Mouse (Mus musculus) midbrain, embryonic 11.5 days (tissue): Measurements from ENCODE around the gene Pik3cd. TPM values are rescaled to one million over a fixed set of nuclear protein-coding genes. Genes with fewer than 3 reads are reported as not detected.

Experiments
- ATAC-seq: fragments of 200-750 bp; cut with Nextera tagmentation; 2 replicates; pipeline ENCODE4 v1.8.0; 2017; ENCODE audit warnings: moderate TSS enrichment, moderate library complexity; ENCODE audit not compliant: low FRiP score
- DNase-seq: peaks from one replicate; pipeline ENCODE4 v3.0.0; 2015; ENCODE audit warnings: low spot score; ENCODE audit errors: missing footprints
- H3K27ac ChIP-seq: fragments of 300-500 bp; sonication (generic); 2 replicates; pipeline ENCODE4 v1.5.1; 2014; ENCODE audit warnings: low read depth, low read length
- H3K27me3 ChIP-seq: fragments of 300-500 bp; sonication (generic); 2 replicates; pipeline ENCODE4 v1.6.1; 2014; ENCODE audit warnings: mild to moderate bottlenecking, low read length, moderate library complexity, mixed read lengths; ENCODE audit not compliant: control insufficient read depth, insufficient read depth
- H3K36me3 ChIP-seq: fragments of 300-500 bp; sonication (generic); 2 replicates; pipeline ENCODE4 v1.6.1; 2014; ENCODE audit warnings: mild to moderate bottlenecking, low read length, moderate library complexity, mixed read lengths; ENCODE audit not compliant: control insufficient read depth, insufficient read depth
- H3K4me1 ChIP-seq: fragments of 300-500 bp; sonication (generic); 2 replicates; pipeline ENCODE4 v1.6.1; 2014; ENCODE audit warnings: low read length; ENCODE audit not compliant: control insufficient read depth, insufficient read depth
- H3K4me2 ChIP-seq: fragments of 300-500 bp; sonication (generic); 2 replicates; pipeline ENCODE4 v1.6.1; 2014; ENCODE audit warnings: mild to moderate bottlenecking, moderate library complexity
- H3K4me3 ChIP-seq: fragments of 300-500 bp; sonication (generic); 2 replicates; pipeline ENCODE4 v1.5.1; 2014; ENCODE audit warnings: low read depth, low read length
- H3K9ac ChIP-seq: fragments of 300-500 bp; sonication (generic); 2 replicates; pipeline ENCODE4 v1.6.1; 2014; ENCODE audit warnings: low read length
- H3K9me3 ChIP-seq: fragments of 300-500 bp; sonication (generic); 2 replicates; pipeline ENCODE4 v1.6.1; 2016; ENCODE audit warnings: low read length; ENCODE audit not compliant: control insufficient read depth
- WGBS: fragments of 180-500 bp; shearing (Covaris S2); extraction: QIAGEN DNeasy Blood & Tissue Kit; methylation state at CpG from one replicate; pipeline ENCODE4 v1.1.7; 2014; 5-methylcytosine and 5-hydroxymethylcytosine counted together
- polyA plus RNA-seq: library from polyadenylated mRNA; unstranded; fragments of >200 nt; fragmentation: Nextera tagmentation; extraction: Ambion mirVana; gene quantifications from 2 replicates; pipeline ENCODE4 v1.2.1, GENCODE M21; 2014

Gene Pik3cd
- polyA plus RNA-seq, 1 experiment from 2014 or later, result 8.7 TPM

DNA sequence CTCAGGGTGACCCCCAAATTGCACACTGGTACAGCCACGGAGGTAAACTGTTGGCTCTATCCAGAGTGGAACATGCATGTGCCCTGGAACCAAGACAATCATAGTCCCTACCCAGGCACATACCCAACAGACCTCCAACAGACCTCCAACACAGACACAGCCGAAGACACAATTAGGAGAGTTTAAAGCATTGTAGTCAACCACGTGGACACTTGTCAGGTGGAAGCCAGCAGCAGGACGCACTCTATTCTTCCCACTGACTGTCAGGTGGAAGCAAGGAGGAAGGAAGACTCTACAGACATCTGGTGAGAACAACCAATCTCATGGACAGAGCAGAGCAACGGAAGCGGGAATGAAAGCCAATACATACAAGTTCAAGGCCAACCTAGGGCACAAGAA lies 36.7 kb downstream of the Pik3cd start:
- H3K9ac ChIP-seq, result no peak overlapping the region
- no peaks in the 10 kb centered on the region for H3K9me3 ChIP-seq
- WGBS, result 91% methylated on average over 6 of the region's 6 CpGs
- ATAC-seq (no peak), DNase-seq (no peak)
- H3K27me3 ChIP-seq, result no peaks in the 10 kb centered on the region
- H3K36me3 ChIP-seq, result no peaks in the 10 kb centered on the region
- no peaks in the 10 kb centered on the region for H3K4me1 ChIP-seq
- no peak overlapping the region for H3K4me2 ChIP-seq
- no peak overlapping the region for H3K4me3 ChIP-seq
- H3K27ac ChIP-seq, result no peak overlapping the region

DNA sequence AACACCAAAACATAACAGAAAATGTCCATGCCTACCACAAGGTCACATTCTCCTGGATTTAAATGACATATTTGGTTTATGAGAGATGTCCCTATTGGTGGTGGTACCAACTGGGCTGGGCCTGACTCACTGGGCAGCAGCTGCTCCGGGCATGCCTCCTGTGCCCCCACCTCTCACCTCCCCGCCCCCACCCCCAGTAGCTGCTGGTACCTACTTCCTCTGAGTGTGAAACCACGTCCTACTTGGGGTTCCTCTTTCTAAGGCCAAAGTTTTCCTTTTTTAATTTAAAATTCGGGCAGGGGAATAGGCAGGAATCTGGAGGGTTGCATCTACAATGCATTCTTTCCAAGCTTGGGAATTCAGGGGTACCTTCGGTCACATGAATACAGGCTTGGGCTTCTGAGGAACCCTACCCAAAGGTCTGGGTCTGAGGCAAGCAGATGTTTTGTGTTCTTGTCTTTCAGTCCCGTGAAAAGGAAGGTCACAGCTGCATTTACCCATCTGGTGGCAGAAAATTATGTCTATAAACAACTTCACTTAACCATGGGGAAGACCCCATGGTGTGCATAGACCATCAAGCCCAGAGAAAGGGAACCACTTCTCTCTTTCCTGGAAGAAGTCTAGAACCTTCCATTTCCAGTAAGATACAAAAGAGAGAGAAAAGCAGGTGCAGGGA lies 37.2 kb downstream of the Pik3cd start:
- Histone ChIP-seq H3K9ac (no peak overlapping the region), H3K9me3 (no peaks in the 10 kb centered on the region), H3K27ac (no peak overlapping the region), H3K4me2 (no peak overlapping the region), H3K27me3 (no peaks in the 10 kb centered on the region), H3K36me3 (no peaks in the 10 kb centered on the region), H3K4me1 (no peaks in the 10 kb centered on the region), H3K4me3 (no peak overlapping the region)
- ATAC-seq (no peak), DNase-seq (no peak)
- WGBS, result 75% methylated on average over 6 of the region's 6 CpGs

DNA sequence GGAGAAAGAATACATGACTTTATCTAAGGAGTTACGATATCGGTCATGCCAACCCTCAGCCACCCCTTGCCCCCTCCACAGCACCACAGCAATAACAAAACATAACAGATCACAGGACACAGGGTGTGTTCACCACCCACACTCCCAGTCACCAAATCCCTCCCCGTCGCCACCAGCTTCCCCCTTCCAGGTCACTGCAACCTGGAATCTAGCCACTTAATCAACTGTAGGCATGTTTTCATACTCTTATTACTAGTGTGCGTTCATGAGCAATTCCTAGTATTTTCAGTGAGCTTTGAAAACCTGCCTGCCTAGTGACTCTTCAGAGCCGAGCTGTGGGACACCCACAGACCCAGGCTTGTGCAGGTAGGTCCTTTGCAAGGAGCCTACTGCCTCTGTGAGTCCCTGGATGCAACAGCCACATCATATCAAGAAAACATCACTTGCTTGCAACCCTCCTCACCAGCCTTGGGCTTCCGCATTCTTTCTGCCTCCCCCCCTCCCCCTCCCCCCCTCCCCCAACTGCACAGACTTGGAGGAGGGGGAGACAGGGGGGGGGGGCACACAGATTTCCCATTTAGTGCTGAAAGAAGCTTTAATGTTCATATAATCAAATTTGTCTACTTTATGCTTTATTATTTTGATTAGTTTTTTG lies 38.4 kb downstream of the Pik3cd start:
- H3K27ac ChIP-seq, result no peak overlapping the region
- no peak for DNase-seq
- 85% methylated on average over 7 of the region's 7 CpGs for WGBS
- H3K36me3 ChIP-seq, result no peaks in the 10 kb centered on the region
- no peak overlapping the region for H3K4me2 ChIP-seq
- H3K4me3 ChIP-seq, result no peak overlapping the region
- no peak for ATAC-seq
- H3K4me1 ChIP-seq, result no peaks in the 10 kb centered on the region
- H3K9ac ChIP-seq, result no peak overlapping the region
- H3K9me3 ChIP-seq, result no peaks in the 10 kb centered on the region
- no peaks in the 10 kb centered on the region for H3K27me3 ChIP-seq

DNA sequence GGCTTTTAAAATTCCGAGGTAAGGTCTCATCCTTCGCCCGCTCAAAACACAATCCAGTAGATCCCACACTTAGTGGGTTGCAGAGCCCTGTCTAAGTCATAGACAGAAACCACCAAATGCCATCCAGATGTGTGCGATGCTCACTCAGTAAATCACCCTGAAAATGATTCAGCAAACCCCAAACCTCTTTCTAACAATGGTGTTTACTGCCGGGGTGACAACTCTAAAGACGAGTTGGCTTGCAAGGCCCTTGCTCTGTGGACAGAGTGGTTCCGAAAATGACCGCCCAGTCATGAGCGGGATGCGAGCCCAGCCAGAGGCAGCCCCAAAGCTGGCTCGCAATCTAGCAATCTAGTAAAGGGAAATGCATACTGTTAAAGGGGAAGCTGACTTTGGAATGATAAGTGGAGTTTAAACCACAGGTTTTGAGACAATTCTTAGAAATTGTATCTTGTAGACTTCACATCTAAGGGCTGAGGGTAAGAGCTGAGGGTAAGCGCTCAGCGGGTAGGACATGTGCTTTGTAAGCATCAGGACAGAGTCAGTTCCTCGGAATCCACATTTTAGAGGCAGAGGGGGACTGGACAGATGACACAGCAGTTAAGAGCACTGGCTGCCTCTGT lies 40.3 kb downstream of the Pik3cd start:
- no peak overlapping the region for H3K9ac ChIP-seq
- H3K36me3 ChIP-seq, result no peaks in the 10 kb centered on the region
- no peak for DNase-seq
- H3K9me3 ChIP-seq, result no peaks in the 10 kb centered on the region
- no peak overlapping the region for H3K4me3 ChIP-seq
- H3K4me1 ChIP-seq, result no peaks in the 10 kb centered on the region
- H3K27ac ChIP-seq, result no peak overlapping the region
- 94% methylated on average over 14 of the region's 14 CpGs for WGBS
- no peak overlapping the region for H3K4me2 ChIP-seq
- no peak for ATAC-seq
- no peaks in the 10 kb centered on the region for H3K27me3 ChIP-seq

DNA sequence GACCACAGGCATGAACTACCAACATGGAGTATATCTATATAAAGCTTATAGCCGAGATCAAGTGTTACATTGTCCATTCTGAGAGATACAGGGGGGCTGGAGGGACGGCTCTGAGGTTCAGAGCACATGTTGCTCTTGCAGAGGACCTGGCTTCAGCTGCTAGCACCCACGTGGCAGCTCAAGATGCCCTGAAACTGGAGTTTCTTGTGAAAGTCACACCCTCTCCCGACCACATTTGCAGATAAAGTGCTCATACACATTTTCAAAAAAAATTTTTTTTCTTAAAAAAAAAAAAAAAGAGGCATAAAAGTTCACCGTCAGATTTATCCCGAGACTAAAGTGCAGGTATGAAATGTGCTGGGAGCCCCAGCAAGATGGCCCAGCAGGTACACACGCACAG lies 41.8 kb downstream of the Pik3cd start:
- WGBS, result 90% methylated on average over 7 of the region's 7 CpGs
- ATAC-seq (no peak), DNase-seq (no peak)
- no peak overlapping the region for H3K4me2 ChIP-seq
- H3K36me3 ChIP-seq, result no peaks in the 10 kb centered on the region
- no peaks in the 10 kb centered on the region for H3K9me3 ChIP-seq
- H3K4me3 ChIP-seq, result no peak overlapping the region
- no peak overlapping the region for H3K27ac ChIP-seq
- no peaks in the 10 kb centered on the region for H3K4me1 ChIP-seq
- H3K9ac ChIP-seq, result no peak overlapping the region
- H3K27me3 ChIP-seq, result no peaks in the 10 kb centered on the region

DNA sequence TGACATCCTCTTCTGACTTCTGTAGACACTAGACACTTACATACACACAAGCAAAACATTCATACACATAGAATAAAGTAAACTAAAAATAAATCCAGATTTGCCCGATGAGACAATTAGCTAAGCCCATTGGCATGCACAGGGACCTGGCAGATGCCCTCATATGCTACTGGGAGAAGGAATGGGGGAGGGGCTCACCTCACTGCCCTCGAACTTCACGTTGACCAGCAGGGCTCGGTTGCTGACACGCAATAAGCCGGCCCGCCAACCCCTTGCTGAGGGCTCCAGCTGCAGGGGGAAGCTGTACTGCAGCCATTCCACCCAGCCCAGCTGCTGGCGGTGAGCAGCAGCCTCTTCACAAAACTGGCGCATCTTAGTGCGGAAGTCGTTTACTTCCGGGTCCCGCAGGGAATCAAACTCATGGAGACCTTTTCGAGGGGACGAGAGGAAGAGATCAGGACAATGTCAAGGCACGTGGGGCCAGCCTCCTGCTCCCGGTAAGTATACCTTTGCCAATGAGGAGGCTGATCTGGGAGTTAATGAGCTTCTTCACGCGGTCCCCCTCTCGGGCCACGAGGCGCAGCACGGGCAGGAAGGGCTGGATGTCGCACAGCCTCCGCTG lies 42.8 kb downstream of the Pik3cd start:
- H3K27me3 ChIP-seq, result no peaks in the 10 kb centered on the region
- 72% methylated on average over 25 of the region's 25 CpGs for WGBS
- no peaks in the 10 kb centered on the region for H3K9me3 ChIP-seq
- H3K4me3 ChIP-seq, result no peak overlapping the region
- DNase-seq, result no peak
- no peak overlapping the region for H3K9ac ChIP-seq
- H3K36me3 ChIP-seq, result no peaks in the 10 kb centered on the region
- H3K4me1 ChIP-seq, result no peaks in the 10 kb centered on the region
- no peak overlapping the region for H3K4me2 ChIP-seq
- no peak overlapping the region for H3K27ac ChIP-seq
- ATAC-seq, result no peak

DNA sequence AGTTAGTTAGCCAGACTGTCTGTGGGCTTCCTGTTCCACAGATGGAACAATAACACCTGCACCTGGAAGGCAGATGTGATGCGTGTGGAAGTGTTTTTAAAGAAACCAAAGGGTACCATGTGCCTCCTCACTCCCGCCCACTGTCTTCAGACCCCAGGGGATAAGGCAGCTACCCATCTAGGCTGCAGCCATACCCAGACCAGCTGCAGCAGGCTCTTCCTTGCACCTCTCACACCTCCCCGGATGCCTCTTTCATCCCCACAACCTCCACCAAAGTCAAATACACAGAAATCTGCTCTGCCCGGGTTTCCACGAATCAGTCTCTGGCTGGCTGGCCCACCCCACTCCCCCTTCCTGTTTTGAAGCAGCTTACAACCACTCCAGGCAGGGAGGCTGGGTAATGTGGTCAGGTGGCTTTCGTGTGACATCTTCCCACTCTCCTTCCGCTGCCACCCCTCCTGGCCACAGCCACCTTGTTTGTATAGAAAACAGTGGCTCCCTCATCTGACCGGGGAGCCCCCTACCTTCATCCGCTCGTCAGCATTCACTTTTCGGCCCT lies 44.4 kb downstream of the Pik3cd start:
- no peak overlapping the region for H3K9ac ChIP-seq
- no peak for DNase-seq
- H3K4me3 ChIP-seq, result no peak overlapping the region
- H3K36me3 ChIP-seq, result no peaks in the 10 kb centered on the region
- H3K9me3 ChIP-seq, result no peaks in the 10 kb centered on the region
- H3K27ac ChIP-seq, result no peak overlapping the region
- H3K27me3 ChIP-seq, result no peaks in the 10 kb centered on the region
- H3K4me2 ChIP-seq, result no peak overlapping the region
- ATAC-seq, result no peak
- 77% methylated on average over 11 of the region's 11 CpGs for WGBS
- no peaks in the 10 kb centered on the region for H3K4me1 ChIP-seq

DNA sequence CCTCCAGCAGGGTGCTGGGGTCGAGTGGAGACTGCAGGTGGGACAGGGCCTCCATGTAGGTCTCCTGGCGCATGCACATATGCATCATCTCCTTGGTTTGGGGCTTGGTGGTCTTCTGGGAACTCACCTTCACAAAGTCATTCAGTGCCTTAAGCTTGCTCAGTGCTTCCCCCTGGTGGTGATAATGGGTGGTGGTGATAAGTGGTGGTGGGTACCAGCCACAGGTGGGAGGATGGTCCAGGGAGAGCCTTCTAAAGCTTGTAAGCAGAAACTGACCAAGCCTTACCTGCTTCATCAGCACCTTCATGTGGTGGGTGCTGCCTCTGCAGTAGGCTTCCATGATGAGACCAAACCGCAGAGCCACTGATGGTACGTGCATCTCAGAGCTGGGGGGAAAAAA lies 48.1 kb downstream of the Pik3cd start:
- H3K36me3 ChIP-seq, result peaks cover 4% of the 10 kb centered on the region; the same call in 1 of the 2 replicates
- DNase-seq, result no peak

More for the DNA sequence above, 48.1 kb downstream of the Pik3cd start:
- 89% methylated on average over 4 of the region's 4 CpGs for WGBS
- H3K4me2 ChIP-seq, result no peak overlapping the region
- no peaks in the 10 kb centered on the region for H3K27me3 ChIP-seq
- no peak overlapping the region for H3K27ac ChIP-seq
- no peak overlapping the region for H3K4me3 ChIP-seq
- H3K4me1 ChIP-seq, result no peaks in the 10 kb centered on the region
- no peaks in the 10 kb centered on the region for H3K9me3 ChIP-seq
- no peak for ATAC-seq
- no peak overlapping the region for H3K9ac ChIP-seq
